Mouse (Mus musculus) small intestine, adult 2 months (tissue): ENCODE data around the gene Gm15737.

Source experiments
- CTCF ChIP-seq: fragments of 200-500 bp; IDR thresholded peaks from 2 replicates; pipeline ENCODE4 v1.5.1; 2012; ENCODE audit warnings: low read depth, mild to moderate bottlenecking, control low read depth, inconsistent platforms, low read length, moderate library complexity, mixed read lengths; ENCODE audit not compliant: insufficient replicate concordance, insufficient read length; ENCODE audit errors: extremely low read depth
- POLR2A ChIP-seq: fragments of 200-500 bp; IDR thresholded peaks from 2 replicates; pipeline ENCODE4 v1.6.1; 2012; ENCODE audit warnings: low read depth, mild to moderate bottlenecking, control low read depth, inconsistent platforms, low read length, moderate library complexity

GRCm38 (mm10) chr6:92869089-92869581 is at the start of gene Gm15737:
- TF ChIP-seq POLR2A (no peak), CTCF (no peak)
